Mouse (Mus musculus) bone marrow, adult 2 months (tissue): ENCODE measurements around the gene Dstn.

Source experiments
- CTCF ChIP-seq: fragments of 200-500 bp; IDR thresholded peaks from 2 replicates; pipeline ENCODE4 v1.5.1; 2011; ENCODE audit warnings: low read length, control low read depth; ENCODE audit not compliant: control insufficient read depth, insufficient read depth
- POLR2A ChIP-seq: fragments of 200-500 bp; IDR thresholded peaks from 2 replicates; pipeline ENCODE4 v1.6.1; 2011; ENCODE audit warnings: low read depth, mild to moderate bottlenecking, control low read depth, low read length, borderline replicate concordance; ENCODE audit not compliant: control insufficient read depth

- no peak for TF ChIP-seq POLR2A
- no peak for TF ChIP-seq CTCF
Observed at GRCm38 (mm10) chr2:143879311-143879710, 35.8 kb upstream of the Dstn start.
